Mouse (Mus musculus): Measurements from ENCODE around the gene Zfp385c. TPM values are rescaled to one million over a fixed set of nuclear protein-coding genes. Genes with fewer than 3 reads are reported as not detected.

Zfp385c gene
- polyA plus RNA-seq, 1 experiment from 2014 or later: 0.14 TPM

- Histone ChIP-seq H3K4me2 (no peak overlapping the region), H3K4me1 (ENCODE audit: control insufficient read depth, insufficient read depth, low read length) (peaks cover 13% of the 10 kb centered on the region), H3K9ac (ENCODE audit: low read depth, low read length) (no peak overlapping the region), H3K27me3 (ENCODE audit: control insufficient read depth, insufficient read depth, low read length) (no peaks in the 10 kb centered on the region), H3K27ac (ENCODE audit: low read depth, low read length) (no peak overlapping the region), H3K4me3 (ENCODE audit: low read depth, low read length) (no peak overlapping the region), H3K36me3 (ENCODE audit: control insufficient read depth, insufficient read depth, low read length) (peaks cover 25% of the 10 kb centered on the region), H3K9me3 (replicated peaks; ENCODE audit: control insufficient read depth, low read length) (no peaks in the 10 kb centered on the region)
- no peak for ATAC-seq (replicated peaks; ENCODE audit: insufficient number of reproducible peaks, low FRiP score, low TSS enrichment)
- WGBS (ENCODE audit: insufficient replicate concordance): 78% methylated on average over 8 of the region's 8 CpGs
These were observed 114.2 kb downstream of the Zfp385c start for GRCm38 (mm10) chr11:100577852-100578599.

Other genes with a start within 250 kb of the Zfp385c start
- 8.1 and 8.9 TPM in 2 replicates for gene Klhl11, start 219.7 kb downstream of the Zfp385c start, polyA plus RNA-seq (2014; fragmentation: Nextera tagmentation; extraction: Ambion mirVana)
- gene Acly, start 164.5 kb downstream of the Zfp385c start, polyA plus RNA-seq (2014; fragmentation: Nextera tagmentation; extraction: Ambion mirVana): 76.6 and 93.9 TPM in 2 replicates
- gene Ttc25, start 146.8 kb downstream of the Zfp385c start, polyA plus RNA-seq (2014; fragmentation: Nextera tagmentation; extraction: Ambion mirVana): 0.31 and 1.1 TPM in 2 replicates
- 15.7 and 19.0 TPM in 2 replicates for gene Cnp, start 117.6 kb downstream of the Zfp385c start, polyA plus RNA-seq (2014; fragmentation: Nextera tagmentation; extraction: Ambion mirVana)
- 65.4 and 66.9 TPM in 2 replicates for gene Nkiras2, start 73.2 kb downstream of the Zfp385c start, polyA plus RNA-seq (2014; fragmentation: Nextera tagmentation; extraction: Ambion mirVana)
- gene Dnajc7, start 72.3 kb downstream of the Zfp385c start, polyA plus RNA-seq (2014; fragmentation: Nextera tagmentation; extraction: Ambion mirVana): 69.4 and 85.1 TPM in 2 replicates
- 0.65 and 1.3 TPM in 2 replicates for gene Dhx58, start 11.8 kb upstream of the Zfp385c start, polyA plus RNA-seq (2014; fragmentation: Nextera tagmentation; extraction: Ambion mirVana)
- gene Kat2a, start 20.0 kb upstream of the Zfp385c start, polyA plus RNA-seq (2014; fragmentation: Nextera tagmentation; extraction: Ambion mirVana): 36.7 and 37.9 TPM in 2 replicates
- 0.37 TPM in 1 of 2 replicates, not detected in the other for gene Hspb9, start 21.4 kb upstream of the Zfp385c start, polyA plus RNA-seq (2014; fragmentation: Nextera tagmentation; extraction: Ambion mirVana)
- gene Rab5c, start 45.8 kb upstream of the Zfp385c start, polyA plus RNA-seq (2014; fragmentation: Nextera tagmentation; extraction: Ambion mirVana): 30.8 and 41.1 TPM in 2 replicates
- gene Kcnh4, start 67.5 kb upstream of the Zfp385c start, polyA plus RNA-seq (2014; fragmentation: Nextera tagmentation; extraction: Ambion mirVana): not detected in 2 replicates
- gene Hcrt, start 70.5 kb upstream of the Zfp385c start, polyA plus RNA-seq (2014; fragmentation: Nextera tagmentation; extraction: Ambion mirVana): not detected in 2 replicates
- gene Ghdc, start 78.5 kb upstream of the Zfp385c start, polyA plus RNA-seq (2014; fragmentation: Nextera tagmentation; extraction: Ambion mirVana): 3.8 and 5.3 TPM in 2 replicates
- 26.4 and 32.0 TPM in 2 replicates for gene Stat5b, start 158.3 kb upstream of the Zfp385c start, polyA plus RNA-seq (2014; fragmentation: Nextera tagmentation; extraction: Ambion mirVana)
- 5.6 and 5.9 TPM in 2 replicates for gene Stat5a, start 166.9 kb upstream of the Zfp385c start, polyA plus RNA-seq (2014; fragmentation: Nextera tagmentation; extraction: Ambion mirVana)
- 45.0 and 49.0 TPM in 2 replicates for gene Stat3, start 247.1 kb upstream of the Zfp385c start, polyA plus RNA-seq (2014; fragmentation: Nextera tagmentation; extraction: Ambion mirVana)

All from heart, embryonic 11.5 days (tissue).